Mouse (Mus musculus): Measurements from ENCODE around the gene Pla2g2f. TPM values are rescaled to one million over a fixed set of nuclear protein-coding genes. Genes with fewer than 3 reads are reported as not detected.

Pla2g2f gene
- total RNA-seq, 1 experiment: 0.22 TPM

GRCm38 (mm10) chr4:138794344-138794743, 36.9 kb upstream of the Pla2g2f start:
- Histone ChIP-seq H3K36me3 (ENCODE audit: control insufficient read depth, insufficient read depth, low read length, poor library complexity, severe bottlenecking) (no peaks in the 10 kb centered on the region), H3K9ac (ENCODE audit: insufficient read depth, low read depth, low read length, poor library complexity, severe bottlenecking) (no peak overlapping the region), H3K27ac (ENCODE audit: insufficient read depth, low read depth, low read length, poor library complexity, severe bottlenecking) (peak overlapping the region; percentile 62; the same call in 1 of the 2 replicates), H3K4me3 (ENCODE audit: insufficient read depth in 1 of 2, low read depth in 1 of 2, low read length in 2 of 2, poor library complexity in 1 of 2, severe bottlenecking in 1 of 2) (no peak overlapping the region), H3K9me3 (ENCODE audit: control insufficient read depth, insufficient read depth, low read depth, low read length) (no peaks in the 10 kb centered on the region), H3K4me1 (ENCODE audit: control insufficient read depth in 2 of 2, insufficient read depth in 2 of 2, low read length in 2 of 2, poor library complexity in 1 of 2) (peaks cover 3 to 23% of the 10 kb centered on the region in 2 experiments; a peak in 3 of 4 replicates)
- peak; percentile 88 for DNase-seq (ENCODE audit: low read depth, low spot score)
- in situ Hi-C loops (cut with MboI; ENCODE audit: low sequenced_read_pairs in 2 of 2, unreplicated experiment in 2 of 2): no loop called here
- TF ChIP-seq CHD2 (IDR thresholded peaks at IDR 0.05; ENCODE audit: low read depth, low read length): peak; percentile 75; the same call in 1 of the 2 replicates
- no peak for TF ChIP-seq MAFK (IDR thresholded peaks at IDR 0.05; ENCODE audit: insufficient read depth, low read depth, low read length)

GRCm38 (mm10) chr4:138793276-138793675, 35.9 kb upstream of the Pla2g2f start:
- no peak overlapping the region for H3K4me3 ChIP-seq (ENCODE audit: insufficient read depth in 1 of 2, low read depth in 1 of 2, low read length in 2 of 2, poor library complexity in 1 of 2, severe bottlenecking in 1 of 2)
- H3K4me1 ChIP-seq (ENCODE audit: control insufficient read depth in 2 of 2, insufficient read depth in 2 of 2, low read length in 2 of 2, poor library complexity in 1 of 2): peaks cover 3 to 23% of the 10 kb centered on the region in 2 experiments; a peak in 3 of 4 replicates
- no peaks in the 10 kb centered on the region for H3K9me3 ChIP-seq (ENCODE audit: control insufficient read depth, insufficient read depth, low read depth, low read length)
- H3K36me3 ChIP-seq (ENCODE audit: control insufficient read depth, insufficient read depth, low read length, poor library complexity, severe bottlenecking): no peaks in the 10 kb centered on the region
- in situ Hi-C loops (cut with MboI; ENCODE audit: low sequenced_read_pairs in 2 of 2, unreplicated experiment in 2 of 2): no loop called here
- no peak overlapping the region for H3K9ac ChIP-seq (ENCODE audit: insufficient read depth, low read depth, low read length, poor library complexity, severe bottlenecking)
- DNase-seq (ENCODE audit: low read depth, low spot score): peak; percentile 61
- TF ChIP-seq HCFC1 (IDR thresholded peaks at IDR 0.05; ENCODE audit: borderline replicate concordance, insufficient read depth, low read length): no peak
- TF ChIP-seq ZC3H11A (IDR thresholded peaks at IDR 0.05; ENCODE audit: borderline replicate concordance, low read depth, low read length): peak; percentile 55; the same call in 1 of the 2 replicates
- no peak overlapping the region for H3K27ac ChIP-seq (ENCODE audit: insufficient read depth, low read depth, low read length, poor library complexity, severe bottlenecking)

GRCm38 (mm10) chr4:138792599-138792998, 35.2 kb upstream of the Pla2g2f start:
- Histone ChIP-seq H3K4me1 (ENCODE audit: control insufficient read depth in 2 of 2, insufficient read depth in 2 of 2, low read length in 2 of 2, poor library complexity in 1 of 2) (peaks cover 3 to 23% of the 10 kb centered on the region in 2 experiments; a peak in 3 of 4 replicates), H3K36me3 (ENCODE audit: control insufficient read depth, insufficient read depth, low read length, poor library complexity, severe bottlenecking) (no peaks in the 10 kb centered on the region), H3K4me3 (ENCODE audit: insufficient read depth in 1 of 2, low read depth in 1 of 2, low read length in 2 of 2, poor library complexity in 1 of 2, severe bottlenecking in 1 of 2) (no peak overlapping the region), H3K27ac (ENCODE audit: insufficient read depth, low read depth, low read length, poor library complexity, severe bottlenecking) (no peak overlapping the region), H3K9me3 (ENCODE audit: control insufficient read depth, insufficient read depth, low read depth, low read length) (no peaks in the 10 kb centered on the region), H3K9ac (ENCODE audit: insufficient read depth, low read depth, low read length, poor library complexity, severe bottlenecking) (no peak overlapping the region)
- in situ Hi-C loops (cut with MboI; ENCODE audit: low sequenced_read_pairs in 2 of 2, unreplicated experiment in 2 of 2): no loop called here
- DNase-seq (ENCODE audit: low read depth, low spot score): no peak
- no peak for TF ChIP-seq CHD2 (IDR thresholded peaks at IDR 0.05; ENCODE audit: low read depth, low read length)
- peak; percentile 67; the same call in 1 of the 2 replicates for TF ChIP-seq MAFK (IDR thresholded peaks at IDR 0.05; ENCODE audit: insufficient read depth, low read depth, low read length)

GRCm38 (mm10) chr4:138791452-138791851, 34.0 kb upstream of the Pla2g2f start:
- DNase-seq (ENCODE audit: low read depth, low spot score): no peak
- no peak overlapping the region for H3K4me3 ChIP-seq (ENCODE audit: insufficient read depth in 1 of 2, low read depth in 1 of 2, low read length in 2 of 2, poor library complexity in 1 of 2, severe bottlenecking in 1 of 2)
- in situ Hi-C loops (cut with MboI; ENCODE audit: low sequenced_read_pairs in 2 of 2, unreplicated experiment in 2 of 2): no loop called here

GRCm38 (mm10) chr4:138788381-138788780, 31.0 kb upstream of the Pla2g2f start:
- H3K9ac ChIP-seq (ENCODE audit: insufficient read depth, low read depth, low read length, poor library complexity, severe bottlenecking): no peak overlapping the region
- DNase-seq (ENCODE audit: low read depth, low spot score): no peak

More at GRCm38 (mm10) chr4:138791452-138791851, 34.0 kb upstream of the Pla2g2f start:
- Histone ChIP-seq H3K27ac (ENCODE audit: insufficient read depth, low read depth, low read length, poor library complexity, severe bottlenecking) (no peak overlapping the region), H3K9me3 (ENCODE audit: control insufficient read depth, insufficient read depth, low read depth, low read length) (no peaks in the 10 kb centered on the region), H3K36me3 (ENCODE audit: control insufficient read depth, insufficient read depth, low read length, poor library complexity, severe bottlenecking) (no peaks in the 10 kb centered on the region), H3K9ac (ENCODE audit: insufficient read depth, low read depth, low read length, poor library complexity, severe bottlenecking) (no peak overlapping the region), H3K4me1 (ENCODE audit: control insufficient read depth in 2 of 2, insufficient read depth in 2 of 2, low read length in 2 of 2, poor library complexity in 1 of 2) (peaks cover 3 to 15% of the 10 kb centered on the region in 2 experiments; a peak in 2 of 4 replicates)
- no peak for TF ChIP-seq ZNF384 (IDR thresholded peaks at IDR 0.05; ENCODE audit: low read depth, low read length)
- TF ChIP-seq ZC3H11A (IDR thresholded peaks at IDR 0.05; ENCODE audit: borderline replicate concordance, low read depth, low read length): no peak
- TF ChIP-seq MAFK (IDR thresholded peaks at IDR 0.05; ENCODE audit: insufficient read depth, low read depth, low read length): no peak
- no peak for TF ChIP-seq CHD2 (IDR thresholded peaks at IDR 0.05; ENCODE audit: low read depth, low read length)
- no peak for TF ChIP-seq HCFC1 (IDR thresholded peaks at IDR 0.05; ENCODE audit: borderline replicate concordance, insufficient read depth, low read length)

More at GRCm38 (mm10) chr4:138788381-138788780, 31.0 kb upstream of the Pla2g2f start:
- Histone ChIP-seq H3K9me3 (ENCODE audit: control insufficient read depth, insufficient read depth, low read depth, low read length) (no peaks in the 10 kb centered on the region), H3K4me1 (ENCODE audit: control insufficient read depth in 2 of 2, insufficient read depth in 2 of 2, low read length in 2 of 2, poor library complexity in 1 of 2) (peaks cover 3 to 9% of the 10 kb centered on the region in 2 experiments; a peak in 2 of 4 replicates), H3K4me3 (ENCODE audit: insufficient read depth in 1 of 2, low read depth in 1 of 2, low read length in 2 of 2, poor library complexity in 1 of 2, severe bottlenecking in 1 of 2) (no peak overlapping the region), H3K27ac (ENCODE audit: insufficient read depth, low read depth, low read length, poor library complexity, severe bottlenecking) (no peak overlapping the region), H3K36me3 (ENCODE audit: control insufficient read depth, insufficient read depth, low read length, poor library complexity, severe bottlenecking) (no peaks in the 10 kb centered on the region)
- in situ Hi-C loops (cut with MboI; ENCODE audit: low sequenced_read_pairs in 2 of 2, unreplicated experiment in 2 of 2): no loop called here
- no peak for TF ChIP-seq ZNF384 (IDR thresholded peaks at IDR 0.05; ENCODE audit: low read depth, low read length)
- no peak for TF ChIP-seq ZC3H11A (IDR thresholded peaks at IDR 0.05; ENCODE audit: borderline replicate concordance, low read depth, low read length)
- TF ChIP-seq MAFK (IDR thresholded peaks at IDR 0.05; ENCODE audit: insufficient read depth, low read depth, low read length): no peak
- TF ChIP-seq CHD2 (IDR thresholded peaks at IDR 0.05; ENCODE audit: low read depth, low read length): no peak
- no peak for TF ChIP-seq HCFC1 (IDR thresholded peaks at IDR 0.05; ENCODE audit: borderline replicate concordance, insufficient read depth, low read length)
